Mouse (Mus musculus) thymus, adult 2 months (tissue): ENCODE data around the gene Il9.

Experiments
- CTCF ChIP-seq: fragments of 200-500 bp; IDR thresholded peaks from 2 replicates; pipeline ENCODE4 v1.5.1; 2012; ENCODE audit warnings: mild to moderate bottlenecking, control low read depth, low read length, moderate library complexity, borderline replicate concordance; ENCODE audit not compliant: control insufficient read depth, poor library complexity, insufficient read depth; ENCODE audit errors: extremely low read depth
- POLR2A ChIP-seq: fragments of 200-500 bp; IDR thresholded peaks from 2 replicates; pipeline ENCODE4 v1.6.1; 2012; ENCODE audit warnings: mild to moderate bottlenecking, low read length, control low read depth, moderate library complexity; ENCODE audit not compliant: control insufficient read depth, poor library complexity, insufficient read depth; ENCODE audit errors: extremely low read depth

GRCm38 (mm10) chr13:56471951-56472350, 10.1 kb downstream of the Il9 start:
- TF ChIP-seq CTCF, result no peak
- TF ChIP-seq POLR2A, result no peak
